Mouse (Mus musculus) hindbrain, embryonic 16.5 days (tissue): ENCODE measurements around the gene Mpc2. TPM values are rescaled to one million over a fixed set of nuclear protein-coding genes. Genes with fewer than 3 reads are reported as not detected.

Experiments
- ATAC-seq: fragments of 200-750 bp; cut with Nextera tagmentation; 2 replicates; pipeline ENCODE4 v1.8.0; 2017; ENCODE audit warnings: moderate TSS enrichment, moderate library complexity
- H3K27ac ChIP-seq: fragments of 300-500 bp; sonication (generic); 2 replicates; pipeline ENCODE4 v1.5.1; 2014; ENCODE audit warnings: low read depth, mild to moderate bottlenecking, control low read depth, low read length, moderate library complexity
- H3K27me3 ChIP-seq: fragments of 300-500 bp; sonication (generic); replicated peaks from 2 replicates; pipeline ENCODE4 v1.6.1; 2014; ENCODE audit warnings: low read length; ENCODE audit not compliant: control insufficient read depth, insufficient read depth
- H3K36me3 ChIP-seq: fragments of 300-500 bp; sonication (generic); 2 replicates; pipeline ENCODE4 v1.6.1; 2014; ENCODE audit warnings: mild to moderate bottlenecking, low read length, moderate library complexity, mixed read lengths; ENCODE audit not compliant: control insufficient read depth, insufficient read depth
- H3K4me1 ChIP-seq: fragments of 300-500 bp; sonication (generic); 2 replicates; pipeline ENCODE4 v1.6.1; 2014; ENCODE audit warnings: low read depth, low read length; ENCODE audit not compliant: control insufficient read depth, insufficient read depth
- H3K4me2 ChIP-seq: fragments of 300-500 bp; sonication (generic); 2 replicates; pipeline ENCODE4 v1.6.1; 2014; ENCODE audit warnings: mild to moderate bottlenecking, low read length, control low read depth, moderate library complexity
- H3K4me3 ChIP-seq: fragments of 300-500 bp; sonication (generic); 2 replicates; pipeline ENCODE4 v1.5.1; 2014; ENCODE audit warnings: mild to moderate bottlenecking, low read length, control low read depth, moderate library complexity
- H3K9ac ChIP-seq: fragments of 300-500 bp; sonication (generic); 2 replicates; pipeline ENCODE4 v1.6.1; 2014; ENCODE audit warnings: low read depth, mild to moderate bottlenecking, control low read depth, low read length, moderate library complexity
- H3K9me3 ChIP-seq: fragments of 300-500 bp; sonication (generic); 2 replicates; pipeline ENCODE4 v1.6.1; 2014; ENCODE audit warnings: mild to moderate bottlenecking, low read length, moderate library complexity; ENCODE audit not compliant: control insufficient read depth
- WGBS: fragments of 180-500 bp; shearing (Covaris S2); extraction: QIAGEN DNeasy Blood & Tissue Kit; methylation state at CpG from one replicate; pipeline ENCODE4 v1.1.7; 2014; 5-methylcytosine and 5-hydroxymethylcytosine counted together
- polyA plus RNA-seq: library from polyadenylated mRNA; unstranded; fragments of >200 nt; fragmentation: Nextera tagmentation; extraction: Ambion mirVana; gene quantifications from 2 replicates; pipeline ENCODE4 v1.2.1, GENCODE M21; 2015

Gene Mpc2
- polyA plus RNA-seq, 1 experiment from 2014 or later = 238 TPM

GRCm38 (mm10) chr1:165459503-165460181 is 795 bp upstream of the Mpc2 start:
- Histone ChIP-seq H3K9me3 (no peaks in the 10 kb centered on the region), H3K27ac (peak overlapping the region; percentile 88), H3K27me3 (no peaks in the 10 kb centered on the region), H3K4me2 (peak overlapping the region; percentile 80), H3K4me1 (peaks cover 7% of the 10 kb centered on the region), H3K36me3 (no peaks in the 10 kb centered on the region), H3K9ac (peak overlapping the region; percentile 88), H3K4me3 (peak overlapping the region; percentile 72)
- ATAC-seq = no peak
- WGBS = under 1% methylated on average over 60 of the region's 60 CpGs

- WGBS = 0% methylated on average over 41 of the region's 41 CpGs
Measured at GRCm38 (mm10) chr1:165460801-165461377, 452 bp downstream of the Mpc2 start.

GRCm38 (mm10) chr1:165461681-165462080 is 1.2 kb downstream of the Mpc2 start:
- ATAC-seq = no peak
- H3K4me1 ChIP-seq = peaks cover 7% of the 10 kb centered on the region
- under 1% methylated on average over 9 of the region's 9 CpGs for WGBS
- peak overlapping the region; percentile 72 for H3K4me3 ChIP-seq
- H3K4me2 ChIP-seq = peak overlapping the region; percentile 87
- H3K36me3 ChIP-seq = no peaks in the 10 kb centered on the region
- H3K27ac ChIP-seq = peak overlapping the region; percentile 75; the same call in 1 of the 2 replicates
- H3K9ac ChIP-seq = peak overlapping the region; percentile 81
- no peaks in the 10 kb centered on the region for H3K27me3 ChIP-seq
- no peaks in the 10 kb centered on the region for H3K9me3 ChIP-seq

More at GRCm38 (mm10) chr1:165460801-165461377, 452 bp downstream of the Mpc2 start:
- peaks cover 7% of the 10 kb centered on the region for H3K4me1 ChIP-seq
- peak overlapping the region; percentile 91 for H3K27ac ChIP-seq
- H3K36me3 ChIP-seq = no peaks in the 10 kb centered on the region
- H3K4me2 ChIP-seq = peak overlapping the region; percentile 87
- H3K9me3 ChIP-seq = no peaks in the 10 kb centered on the region
- H3K27me3 ChIP-seq = no peaks in the 10 kb centered on the region
- H3K9ac ChIP-seq = peak overlapping the region; percentile 88
- peak; percentile 98 for ATAC-seq
- peak overlapping the region; percentile 72 for H3K4me3 ChIP-seq

GRCm38 (mm10) chr1:165462861-165463260 is 2.4 kb downstream of the Mpc2 start:
- Histone ChIP-seq H3K9ac (no peak overlapping the region), H3K4me3 (no peak overlapping the region), H3K36me3 (no peaks in the 10 kb centered on the region), H3K27me3 (no peaks in the 10 kb centered on the region), H3K27ac (no peak overlapping the region), H3K4me1 (peaks cover 7% of the 10 kb centered on the region), H3K4me2 (no peak overlapping the region), H3K9me3 (no peaks in the 10 kb centered on the region)
- ATAC-seq = no peak
- WGBS = 89% methylated on average over 1 of the region's 1 CpGs

GRCm38 (mm10) chr1:165464574-165464973 is 4.1 kb downstream of the Mpc2 start:
- no peak overlapping the region for H3K9ac ChIP-seq
- 93% methylated on average over 3 of the region's 3 CpGs for WGBS
- ATAC-seq = no peak

GRCm38 (mm10) chr1:165468971-165469370 is 8.5 kb downstream of the Mpc2 start:
- no peak overlapping the region for H3K4me2 ChIP-seq
- no peak for ATAC-seq
- H3K27me3 ChIP-seq = no peaks in the 10 kb centered on the region
- no peaks in the 10 kb centered on the region for H3K36me3 ChIP-seq
- H3K9ac ChIP-seq = no peak overlapping the region
- H3K4me3 ChIP-seq = no peak overlapping the region
- H3K27ac ChIP-seq = no peak overlapping the region
- no peaks in the 10 kb centered on the region for H3K4me1 ChIP-seq
- H3K9me3 ChIP-seq = no peaks in the 10 kb centered on the region

More at GRCm38 (mm10) chr1:165464574-165464973, 4.1 kb downstream of the Mpc2 start:
- H3K4me1 ChIP-seq = peaks cover 5% of the 10 kb centered on the region
- H3K27me3 ChIP-seq = no peaks in the 10 kb centered on the region
- no peaks in the 10 kb centered on the region for H3K9me3 ChIP-seq
- H3K4me3 ChIP-seq = no peak overlapping the region
- H3K36me3 ChIP-seq = no peaks in the 10 kb centered on the region
- no peak overlapping the region for H3K27ac ChIP-seq
- no peak overlapping the region for H3K4me2 ChIP-seq

GRCm38 (mm10) chr1:165469717-165470116 is 9.3 kb downstream of the Mpc2 start:
- Histone ChIP-seq H3K9ac (no peak overlapping the region), H3K4me1 (no peaks in the 10 kb centered on the region), H3K27me3 (no peaks in the 10 kb centered on the region), H3K36me3 (no peaks in the 10 kb centered on the region), H3K4me3 (no peak overlapping the region), H3K9me3 (no peaks in the 10 kb centered on the region), H3K27ac (no peak overlapping the region), H3K4me2 (no peak overlapping the region)
- no peak for ATAC-seq

GRCm38 (mm10) chr1:165471490-165471889 is 11.1 kb downstream of the Mpc2 start:
- no peak overlapping the region for H3K9ac ChIP-seq
- no peak overlapping the region for H3K4me2 ChIP-seq
- no peak for ATAC-seq
- H3K4me1 ChIP-seq = no peaks in the 10 kb centered on the region
- 96% methylated on average over 1 of the region's 1 CpGs for WGBS
- no peak overlapping the region for H3K27ac ChIP-seq
- no peaks in the 10 kb centered on the region for H3K27me3 ChIP-seq
- H3K9me3 ChIP-seq = no peaks in the 10 kb centered on the region
- no peaks in the 10 kb centered on the region for H3K36me3 ChIP-seq
- H3K4me3 ChIP-seq = no peak overlapping the region

- 92% methylated on average over 8 of the region's 8 CpGs for WGBS
- ATAC-seq = no peak
- Histone ChIP-seq H3K27ac (no peak within 1 kb of the TSS), H3K9me3 (no peaks in the 10 kb centered on the region), H3K4me3 (no peak within 1 kb of the TSS), H3K9ac (no peak within 1 kb of the TSS), H3K36me3 (peaks cover 10% of the 10 kb centered on the region; the same call in 1 of the 2 replicates), H3K4me2 (no peak within 1 kb of the TSS), H3K4me1 (no peaks in the 10 kb centered on the region), H3K27me3 (no peaks in the 10 kb centered on the region)
Measured at GRCm38 (mm10) chr1:165484688-165485233, 24.3 kb downstream of the Mpc2 start, which contains the start of gene Adcy10. Gene Adcy10 (plus strand): TSS chr1:165485183.
